ENCODE assay signal across 15 mouse cellular contexts in genomic region chr2:119050132-119050650, GRCm38 (mm10). TPM values are rescaled to one million over a fixed set of nuclear protein-coding genes. Genes with fewer than 3 reads are reported as not detected.
"Had no signal": no experiment of that assay in that cellular context is flagged by ENCODE, and none has a peak within 500 bp of the region (broad histone marks: within the 10 kb centered on the region; RNA-seq: fewer than 3 reads in every experiment).

No protein-coding gene starts in this region.

- H3K4me3 ChIP-seq: layer of hippocampus, adult 2 months; limb, embryonic 10.5 days; limb, embryonic 13.5 days had no signal

- H3K9me3 ChIP-seq: limb, embryonic 10.5 days; limb, embryonic 13.5 days had no signal

- H3K9ac ChIP-seq: limb, embryonic 13.5 days had no signal

- H3K27me3 ChIP-seq: limb, embryonic 13.5 days had no signal

- DNase-seq: kidney, adult 11 months; kidney, adult 8-10 months; kidney, postnatal 14 days; layer of hippocampus, adult 9-11 months; lung, adult 2 months; lung, postnatal 14 days; lung, postnatal 4 days; midbrain, embryonic 14.5 days; thymus, postnatal 25 days had no signal

- H3K27ac ChIP-seq: layer of hippocampus, adult 2 months; limb, embryonic 13.5 days; stomach, postnatal 0 days had no signal

- H3K4me2 ChIP-seq: limb, embryonic 13.5 days; midbrain, embryonic 11.5 days had no signal

- H3K36me3 ChIP-seq: limb, embryonic 13.5 days had no signal

RNA-seq across cellular contexts. Expression of gene Knl1, which starts 3.3 kb away (rescaled TPM):
- polyA plus RNA-seq: liver, adult 2 months had no signal
